Mouse (Mus musculus): ENCODE measurements around the gene Rnasek.
A peak's percentile ranks its signal among the peaks of the same experiment; 100 is the strongest.

Rnasek gene

GRCm38 (mm10) chr11:70218039-70218438 is 21.6 kb downstream of the Rnasek start:
- no peak for DNase-seq (ENCODE audit: low spot score in 2 of 2)

- no peak for DNase-seq (ENCODE audit: low spot score in 2 of 2)
Observed at GRCm38 (mm10) chr11:70216103-70216502, 23.5 kb downstream of the Rnasek start.

GRCm38 (mm10) chr11:70215301-70215700 is 24.3 kb downstream of the Rnasek start:
- DNase-seq (ENCODE audit: low spot score in 2 of 2): no peak

- DNase-seq (ENCODE audit: low spot score in 2 of 2): no peak
Observed at GRCm38 (mm10) chr11:70214856-70215209, 24.8 kb downstream of the Rnasek start.

GRCm38 (mm10) chr11:70214191-70214855 is 25.3 kb downstream of the Rnasek start:
- no peak for DNase-seq (ENCODE audit: low spot score in 2 of 2)

GRCm38 (mm10) chr11:70213736-70214135 is 25.9 kb downstream of the Rnasek start:
- no peak for DNase-seq (ENCODE audit: low spot score in 2 of 2)

GRCm38 (mm10) chr11:70212896-70213295 is 26.7 kb downstream of the Rnasek start:
- peak in 1 of 2 experiments; percentile 69 for DNase-seq (ENCODE audit: low spot score in 2 of 2)

- no peak for DNase-seq (ENCODE audit: low spot score in 2 of 2)
Observed at GRCm38 (mm10) chr11:70212423-70212822, 27.2 kb downstream of the Rnasek start, which contains the start of gene Slc16a11. Gene Slc16a11, plus strand, starts transcription at chr11:70212752.

- DNase-seq (ENCODE audit: low spot score in 2 of 2): peak in 1 of 2 experiments; percentile 15
Observed at GRCm38 (mm10) chr11:70211972-70212371, 27.7 kb downstream of the Rnasek start.

- no peak for DNase-seq (ENCODE audit: low spot score in 2 of 2)
Observed at GRCm38 (mm10) chr11:70210681-70211080, 29.0 kb downstream of the Rnasek start.

GRCm38 (mm10) chr11:70208778-70209388 is 30.8 kb downstream of the Rnasek start:
- DNase-seq (ENCODE audit: low spot score in 2 of 2): no peak

- DNase-seq (ENCODE audit: low spot score in 2 of 2): no peak
Observed at GRCm38 (mm10) chr11:70207283-70207682, 32.4 kb downstream of the Rnasek start.

GRCm38 (mm10) chr11:70206801-70207200 is 32.8 kb downstream of the Rnasek start:
- no peak for DNase-seq (ENCODE audit: low spot score in 2 of 2)

GRCm38 (mm10) chr11:70201691-70202090 is 38.0 kb downstream of the Rnasek start:
- DNase-seq (ENCODE audit: low spot score in 2 of 2): peak; percentile 76 to 87

GRCm38 (mm10) chr11:70200036-70200608 is 39.5 kb downstream of the Rnasek start:
- DNase-seq (ENCODE audit: low spot score in 2 of 2): no peak

- DNase-seq (ENCODE audit: low spot score in 2 of 2): no peak
Observed at GRCm38 (mm10) chr11:70199107-70199506, 40.5 kb downstream of the Rnasek start.

- DNase-seq (ENCODE audit: low spot score in 2 of 2): no peak
Observed at GRCm38 (mm10) chr11:70198332-70198731, 41.3 kb downstream of the Rnasek start.

- DNase-seq (ENCODE audit: low spot score in 2 of 2): no peak
Observed at GRCm38 (mm10) chr11:70193354-70194285, 46.0 kb downstream of the Rnasek start.

- no peak for DNase-seq (ENCODE audit: low spot score in 2 of 2)
Observed at GRCm38 (mm10) chr11:70192157-70192556, 47.5 kb downstream of the Rnasek start.

GRCm38 (mm10) chr11:70191188-70191587 is 48.5 kb downstream of the Rnasek start:
- DNase-seq (ENCODE audit: low spot score in 2 of 2): no peak

GRCm38 (mm10) chr11:70189319-70190134 is 50.1 kb downstream of the Rnasek start:
- DNase-seq (ENCODE audit: low spot score in 2 of 2): no peak

All from cerebellum, postnatal 4 days (tissue).